Mouse (Mus musculus): ENCODE results near the gene Plekhh3. TPM values are rescaled to one million over a fixed set of nuclear protein-coding genes. Genes with fewer than 3 reads are reported as not detected.

Plekhh3 gene
- polyA plus RNA-seq, 1 experiment from 2014 or later: 8.1 TPM

GRCm38 (mm10) chr11:101120545-101121188 lies 50.5 kb downstream of the Plekhh3 start:
- WGBS: 24% methylated on average over 19 of the region's 19 CpGs
- Histone ChIP-seq H3K36me3 (peaks cover 41% of the 10 kb centered on the region), H3K27me3 (no peaks in the 10 kb centered on the region), H3K9ac (replicated peaks) (peak overlapping the region; percentile 90), H3K4me3 (replicated peaks) (peak overlapping the region; percentile 90), H3K4me1 (replicated peaks) (peaks cover 42% of the 10 kb centered on the region), H3K27ac (peak overlapping the region; percentile 92), H3K9me3 (no peaks in the 10 kb centered on the region), H3K4me2 (replicated peaks) (peak overlapping the region; percentile 97)
- no peak for ATAC-seq

- peak within 1 kb of the TSS; percentile 98 for H3K9ac ChIP-seq (replicated peaks)
- peak within 1 kb of the TSS; percentile 92 for H3K27ac ChIP-seq
- H3K4me2 ChIP-seq (replicated peaks): peak within 1 kb of the TSS; percentile 98
- no peaks in the 10 kb centered on the region for H3K27me3 ChIP-seq
- peak; percentile 96 for ATAC-seq
- no peaks in the 10 kb centered on the region for H3K9me3 ChIP-seq
- peaks cover 49% of the 10 kb centered on the region for H3K4me1 ChIP-seq (replicated peaks)
- WGBS: under 1% methylated on average over 61 of the region's 61 CpGs
- peak within 1 kb of the TSS; percentile 90 for H3K4me3 ChIP-seq (replicated peaks)
- peaks cover 34% of the 10 kb centered on the region for H3K36me3 ChIP-seq
Measured at GRCm38 (mm10) chr11:101119761-101120544, 51.2 kb downstream of the Plekhh3 start, which contains the start of the genes Retreg3 and Tubg1. Retreg3 (minus strand) TSS chr11:101119893. Tubg1 (plus strand) TSS chr11:101119938.

- no peaks in the 10 kb centered on the region for H3K27me3 ChIP-seq
- peaks cover 27% of the 10 kb centered on the region for H3K36me3 ChIP-seq
- under 1% methylated on average over 39 of the region's 39 CpGs for WGBS
- peak overlapping the region; percentile 92 for H3K27ac ChIP-seq
- peaks cover 52% of the 10 kb centered on the region for H3K4me1 ChIP-seq (replicated peaks)
- H3K9me3 ChIP-seq: no peaks in the 10 kb centered on the region
- H3K9ac ChIP-seq (replicated peaks): peak overlapping the region; percentile 98
- peak overlapping the region; percentile 90 for H3K4me3 ChIP-seq (replicated peaks)
- ATAC-seq: peak; percentile 87
- H3K4me2 ChIP-seq (replicated peaks): peak overlapping the region; percentile 98
Measured at GRCm38 (mm10) chr11:101119131-101119760, 51.9 kb downstream of the Plekhh3 start.

- Histone ChIP-seq H3K9me3 (no peaks in the 10 kb centered on the region), H3K4me2 (replicated peaks) (peak overlapping the region; percentile 98), H3K27me3 (no peaks in the 10 kb centered on the region), H3K36me3 (peaks cover 17% of the 10 kb centered on the region), H3K4me3 (replicated peaks) (peak overlapping the region; percentile 90), H3K27ac (no peak overlapping the region), H3K9ac (replicated peaks) (peak overlapping the region; percentile 98), H3K4me1 (replicated peaks) (peaks cover 52% of the 10 kb centered on the region)
- ATAC-seq: no peak
- 67% methylated on average over 4 of the region's 4 CpGs for WGBS
Measured at GRCm38 (mm10) chr11:101118105-101118504, 53.0 kb downstream of the Plekhh3 start.

GRCm38 (mm10) chr11:101115564-101115963 lies 55.6 kb downstream of the Plekhh3 start:
- 68% methylated on average over 2 of the region's 2 CpGs for WGBS
- Histone ChIP-seq H3K27ac (peak overlapping the region; percentile 51; the same call in 1 of the 2 replicates), H3K9me3 (no peaks in the 10 kb centered on the region), H3K4me1 (replicated peaks) (peaks cover 42% of the 10 kb centered on the region), H3K36me3 (peaks cover 4% of the 10 kb centered on the region; the same call in 1 of the 2 replicates), H3K9ac (replicated peaks) (0 out of 2 replicates have a peak overlapping the region, but pooled peaks have one; percentile 23), H3K4me2 (replicated peaks) (no peak overlapping the region), H3K4me3 (replicated peaks) (no peak overlapping the region), H3K27me3 (no peaks in the 10 kb centered on the region)
- ATAC-seq: no peak

Small RNA genes within 50 kb of the gene (microRNA-seq; reads per million reads assigned to microRNA genes)
- not detected for gene Gm27626

Other genes starting within 250 kb of the Plekhh3 start
- 28.7 and 34.3 TPM in 2 replicates for gene Stat3, start 231.8 kb downstream of the Plekhh3 start, polyA plus RNA-seq (2015; fragmentation: Nextera tagmentation; extraction: Ambion mirVana)
- 28.3 and 30.4 TPM in 2 replicates for gene Cavin1, start 200.5 kb downstream of the Plekhh3 start, polyA plus RNA-seq (2015; fragmentation: Nextera tagmentation; extraction: Ambion mirVana)
- 87.6 and 90.8 TPM in 2 replicates for gene Atp6v0a1, start 161.9 kb downstream of the Plekhh3 start, polyA plus RNA-seq (2015; fragmentation: Nextera tagmentation; extraction: Ambion mirVana)
- 9.7 and 9.9 TPM in 2 replicates for gene Naglu, start 101.3 kb downstream of the Plekhh3 start, polyA plus RNA-seq (2015; fragmentation: Nextera tagmentation; extraction: Ambion mirVana)
- gene Hsd17b1, start 92.9 kb downstream of the Plekhh3 start, polyA plus RNA-seq (2015; fragmentation: Nextera tagmentation; extraction: Ambion mirVana): 0.24 TPM in 1 of 2 replicates, not detected in the other
- 47.1 and 52.8 TPM in 2 replicates for gene Coasy, start 88.8 kb downstream of the Plekhh3 start, polyA plus RNA-seq (2015; fragmentation: Nextera tagmentation; extraction: Ambion mirVana)
- gene Mlx, start 84.1 kb downstream of the Plekhh3 start, polyA plus RNA-seq (2015; fragmentation: Nextera tagmentation; extraction: Ambion mirVana): 85.9 and 90.9 TPM in 2 replicates
- 27.9 and 30.8 TPM in 2 replicates for gene Psmc3ip, start 75.9 kb downstream of the Plekhh3 start, polyA plus RNA-seq (2015; fragmentation: Nextera tagmentation; extraction: Ambion mirVana)
- 21.8 and 28.5 TPM in 2 replicates for gene Retreg3, start 51.5 kb downstream of the Plekhh3 start, polyA plus RNA-seq (2015; fragmentation: Nextera tagmentation; extraction: Ambion mirVana)
- gene Tubg1, start 51.4 kb downstream of the Plekhh3 start, polyA plus RNA-seq (2015; fragmentation: Nextera tagmentation; extraction: Ambion mirVana): 89.4 and 91.0 TPM in 2 replicates
- gene Tubg2, start 15.4 kb downstream of the Plekhh3 start, polyA plus RNA-seq (2015; fragmentation: Nextera tagmentation; extraction: Ambion mirVana): 29.8 and 31.6 TPM in 2 replicates
- gene Cntnap1, start 828 bp downstream of the Plekhh3 start, polyA plus RNA-seq (2015; fragmentation: Nextera tagmentation; extraction: Ambion mirVana): 1.3 and 1.5 TPM in 2 replicates
- gene Ccr10, start 4.1 kb upstream of the Plekhh3 start, polyA plus RNA-seq (2015; fragmentation: Nextera tagmentation; extraction: Ambion mirVana): 0.19 and 0.38 TPM in 2 replicates
- 17.6 and 17.7 TPM in 2 replicates for gene Ezh1, start 55.1 kb upstream of the Plekhh3 start, polyA plus RNA-seq (2015; fragmentation: Nextera tagmentation; extraction: Ambion mirVana)
- 64.4 and 65.7 TPM in 2 replicates for gene Ramp2, start 74.7 kb upstream of the Plekhh3 start, polyA plus RNA-seq (2015; fragmentation: Nextera tagmentation; extraction: Ambion mirVana)
- 110 and 111 TPM in 2 replicates for gene Vps25, start 82.4 kb upstream of the Plekhh3 start, polyA plus RNA-seq (2015; fragmentation: Nextera tagmentation; extraction: Ambion mirVana)
- 7.2 and 7.5 TPM in 2 replicates for gene Wnk4, start 89.2 kb upstream of the Plekhh3 start, polyA plus RNA-seq (2015; fragmentation: Nextera tagmentation; extraction: Ambion mirVana)
- gene Cntd1, start 107.7 kb upstream of the Plekhh3 start, polyA plus RNA-seq (2015; fragmentation: Nextera tagmentation; extraction: Ambion mirVana): 1.2 and 1.3 TPM in 2 replicates
- gene Coa3, start 107.8 kb upstream of the Plekhh3 start, polyA plus RNA-seq (2015; fragmentation: Nextera tagmentation; extraction: Ambion mirVana): 210 and 213 TPM in 2 replicates
- gene Becn1, start 130.9 kb upstream of the Plekhh3 start, polyA plus RNA-seq (2015; fragmentation: Nextera tagmentation; extraction: Ambion mirVana): 178 and 194 TPM in 2 replicates
- 126 and 134 TPM in 2 replicates for gene Psme3, start 144.9 kb upstream of the Plekhh3 start, polyA plus RNA-seq (2015; fragmentation: Nextera tagmentation; extraction: Ambion mirVana)
- 2.4 and 2.5 TPM in 2 replicates for gene Aoc2, start 153.7 kb upstream of the Plekhh3 start, polyA plus RNA-seq (2015; fragmentation: Nextera tagmentation; extraction: Ambion mirVana)
- not detected in 2 replicates for gene Aoc3, start 159.3 kb upstream of the Plekhh3 start, polyA plus RNA-seq (2015; fragmentation: Nextera tagmentation; extraction: Ambion mirVana)
- not detected in 2 replicates for gene G6pc, start 196.2 kb upstream of the Plekhh3 start, polyA plus RNA-seq (2015; fragmentation: Nextera tagmentation; extraction: Ambion mirVana)
- gene Aarsd1, start 246.3 kb upstream of the Plekhh3 start, polyA plus RNA-seq (2015; fragmentation: Nextera tagmentation; extraction: Ambion mirVana): 94.8 and 101 TPM in 2 replicates